Mouse (Mus musculus) frontal cortex, postnatal 36 days (tissue): ENCODE measurements around the gene Fam57b.

Source experiments
- DNase-seq, 2 experiments: peaks; one replicate each; pipeline ENCODE4 v3.0.0; 2022; ENCODE audit warnings: low spot score in 2 of 2

Gene Fam57b

GRCm38 (mm10) chr7:126869780-126870519 lies 72.5 kb downstream of the Fam57b start:
- DNase-seq, result no peak

- no peak for DNase-seq
Observed at GRCm38 (mm10) chr7:126870520-126870891, 73.0 kb downstream of the Fam57b start.

- DNase-seq, result no peak
Observed at GRCm38 (mm10) chr7:126877239-126877638, 79.8 kb downstream of the Fam57b start.
